Mouse (Mus musculus): Measurements from ENCODE around the gene Trim60. TPM values are rescaled to one million over a fixed set of nuclear protein-coding genes. Genes with fewer than 3 reads are reported as not detected.
A peak's percentile ranks its signal among the peaks of the same experiment; 100 is the strongest.
"Not testable (repeated sequence)": the region's sequence is repeated elsewhere in the genome, so short reads cannot be mapped to it uniquely, and the experiment has no call there.

Trim60 gene
- total RNA-seq (2022) = not detected

- DNase-seq (ENCODE audit: low spot score in 2 of 2) = no peak
Observed at GRCm38 (mm10) chr8:65018423-65018822, at the start of gene Trim60, which contains the start of gene Trim61. Trim60 (minus strand) TSS chr8:65018584. Trim61 (minus strand) TSS chr8:65018523.

GRCm38 (mm10) chr8:65067694-65068472 is 49.5 kb upstream of the Trim60 start:
- DNase-seq (ENCODE audit: low spot score in 2 of 2) = no peak

- DNase-seq (ENCODE audit: low spot score in 2 of 2) = no peak
Observed at GRCm38 (mm10) chr8:65067031-65067430, 48.6 kb upstream of the Trim60 start.

- DNase-seq (ENCODE audit: low spot score in 2 of 2) = no peak
Observed at GRCm38 (mm10) chr8:65065622-65066021, 47.2 kb upstream of the Trim60 start.

GRCm38 (mm10) chr8:65064071-65064470 is 45.7 kb upstream of the Trim60 start:
- DNase-seq (ENCODE audit: low spot score in 2 of 2) = no peak

- DNase-seq (ENCODE audit: low spot score in 2 of 2) = no peak
Observed at GRCm38 (mm10) chr8:65062195-65062594, 43.8 kb upstream of the Trim60 start.

GRCm38 (mm10) chr8:65056722-65057121 is 38.3 kb upstream of the Trim60 start:
- DNase-seq (ENCODE audit: low spot score in 2 of 2) = no peak

GRCm38 (mm10) chr8:65053968-65054367 is 35.6 kb upstream of the Trim60 start:
- no peak for DNase-seq (ENCODE audit: low spot score in 2 of 2)

GRCm38 (mm10) chr8:65053554-65053953 is 35.2 kb upstream of the Trim60 start:
- no peak for DNase-seq (ENCODE audit: low spot score in 2 of 2)

- no peak for DNase-seq (ENCODE audit: low spot score in 2 of 2)
Observed at GRCm38 (mm10) chr8:65047801-65048200, 29.4 kb upstream of the Trim60 start.

GRCm38 (mm10) chr8:65047193-65047592 is 28.8 kb upstream of the Trim60 start:
- DNase-seq (ENCODE audit: low spot score in 2 of 2) = no peak

- DNase-seq (ENCODE audit: low spot score in 2 of 2) = no peak
Observed at GRCm38 (mm10) chr8:65046565-65046964, 28.2 kb upstream of the Trim60 start.

GRCm38 (mm10) chr8:65037117-65037533 is 18.7 kb upstream of the Trim60 start, which contains the start of gene Apela:
Apela (minus strand) TSS chr8:65037336.
- no peak for DNase-seq (ENCODE audit: low spot score in 2 of 2)

GRCm38 (mm10) chr8:65034136-65034535 is 15.8 kb upstream of the Trim60 start:
- no peak for DNase-seq (ENCODE audit: low spot score in 2 of 2)

- no peak for DNase-seq (ENCODE audit: low spot score in 2 of 2)
Observed at GRCm38 (mm10) chr8:65033056-65033455, 14.7 kb upstream of the Trim60 start.

- DNase-seq (ENCODE audit: low spot score in 2 of 2) = no peak
Observed at GRCm38 (mm10) chr8:65032107-65032506, 13.7 kb upstream of the Trim60 start.

- no peak for DNase-seq (ENCODE audit: low spot score in 2 of 2)
Observed at GRCm38 (mm10) chr8:65030735-65031485, 12.5 kb upstream of the Trim60 start.

GRCm38 (mm10) chr8:65029776-65030175 is 11.4 kb upstream of the Trim60 start:
- no peak for DNase-seq (ENCODE audit: low spot score in 2 of 2)

GRCm38 (mm10) chr8:65028959-65029686 is 10.7 kb upstream of the Trim60 start:
- DNase-seq (ENCODE audit: low spot score in 2 of 2) = no peak

GRCm38 (mm10) chr8:65022485-65022884 is 4.1 kb upstream of the Trim60 start:
- peak; percentile 28 to 32 for DNase-seq (ENCODE audit: low spot score in 2 of 2)

- DNase-seq (ENCODE audit: low spot score in 2 of 2) = not testable (repeated sequence)
Observed at GRCm38 (mm10) chr8:65007616-65008015, 10.8 kb downstream of the Trim60 start.
